Mouse (Mus musculus): ENCODE results near the gene Rrm1. TPM values are rescaled to one million over a fixed set of nuclear protein-coding genes. Genes with fewer than 3 reads are reported as not detected.

The Rrm1 gene
- polyA plus RNA-seq, 1 experiment from 2014 or later, result 162 TPM

DNA sequence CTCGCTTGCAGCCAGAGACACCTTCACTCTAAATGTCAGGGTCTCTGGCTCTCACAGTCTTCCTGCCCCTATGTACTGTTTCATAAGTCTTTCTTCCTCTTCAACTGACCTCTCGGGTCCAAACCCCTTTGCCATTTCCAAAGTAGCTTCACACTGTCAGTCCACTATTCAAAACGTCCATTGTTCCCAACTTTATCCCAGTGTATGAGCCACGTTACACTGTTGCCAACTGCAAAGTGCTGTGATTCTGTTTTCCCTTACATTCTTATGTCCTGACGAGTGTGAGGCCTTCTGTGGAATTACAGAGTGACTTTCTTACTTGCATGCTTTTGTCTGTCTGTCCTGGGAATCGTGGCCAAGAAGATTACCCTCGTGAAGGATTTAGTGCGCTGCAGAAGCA lies 26.1 kb downstream of the Rrm1 start:
- no peaks in the 10 kb centered on the region for H3K9me3 ChIP-seq (ENCODE audit: control insufficient read depth, low read length)
- H3K36me3 ChIP-seq (ENCODE audit: control insufficient read depth, insufficient read depth, low read length), result peaks cover 47% of the 10 kb centered on the region
- WGBS, result 88% methylated on average over 8 of the region's 8 CpGs
- H3K4me1 ChIP-seq (replicated peaks; ENCODE audit: control insufficient read depth, insufficient read depth, low read length), result no peaks in the 10 kb centered on the region
- H3K9ac ChIP-seq (ENCODE audit: low read length), result no peak overlapping the region
- H3K27ac ChIP-seq (ENCODE audit: low read length), result no peak overlapping the region
- H3K4me2 ChIP-seq (ENCODE audit: low read depth, low read length), result no peak overlapping the region
- H3K4me3 ChIP-seq (ENCODE audit: low read length), result no peak overlapping the region
- H3K27me3 ChIP-seq (ENCODE audit: control insufficient read depth, insufficient read depth, low read depth, low read length), result no peaks in the 10 kb centered on the region
- no peak for ATAC-seq (ENCODE audit: low read depth)

DNA sequence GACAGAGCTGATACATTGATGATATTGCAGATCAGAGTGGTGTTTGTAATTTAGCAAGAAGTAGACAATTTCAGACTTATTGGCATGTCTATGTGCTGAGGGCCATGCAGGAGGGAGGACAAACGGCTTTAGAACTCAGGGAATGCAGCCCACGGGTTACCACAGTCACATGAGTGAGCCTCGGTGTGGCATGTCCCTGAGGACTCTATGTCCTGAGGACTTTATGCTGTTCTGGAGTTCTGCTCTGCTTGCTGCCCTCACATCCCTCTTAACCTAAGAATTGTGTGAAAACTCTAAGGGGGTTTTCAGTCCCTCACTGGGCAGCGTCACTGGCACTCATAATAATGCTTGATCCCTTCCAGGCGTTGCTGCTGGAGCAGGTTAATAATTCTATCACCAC lies 31.2 kb downstream of the Rrm1 start:
- Histone ChIP-seq H3K4me3 (ENCODE audit: low read length) (no peak overlapping the region), H3K9me3 (ENCODE audit: control insufficient read depth, low read length) (no peaks in the 10 kb centered on the region), H3K4me2 (ENCODE audit: low read depth, low read length) (no peak overlapping the region), H3K27ac (ENCODE audit: low read length) (no peak overlapping the region), H3K4me1 (replicated peaks; ENCODE audit: control insufficient read depth, insufficient read depth, low read length) (no peaks in the 10 kb centered on the region), H3K9ac (ENCODE audit: low read length) (no peak overlapping the region), H3K27me3 (ENCODE audit: control insufficient read depth, insufficient read depth, low read depth, low read length) (no peaks in the 10 kb centered on the region), H3K36me3 (ENCODE audit: control insufficient read depth, insufficient read depth, low read length) (peaks cover 12% of the 10 kb centered on the region)
- no peak for ATAC-seq (ENCODE audit: low read depth)
- WGBS, result 47% methylated on average over 5 of the region's 5 CpGs

DNA sequence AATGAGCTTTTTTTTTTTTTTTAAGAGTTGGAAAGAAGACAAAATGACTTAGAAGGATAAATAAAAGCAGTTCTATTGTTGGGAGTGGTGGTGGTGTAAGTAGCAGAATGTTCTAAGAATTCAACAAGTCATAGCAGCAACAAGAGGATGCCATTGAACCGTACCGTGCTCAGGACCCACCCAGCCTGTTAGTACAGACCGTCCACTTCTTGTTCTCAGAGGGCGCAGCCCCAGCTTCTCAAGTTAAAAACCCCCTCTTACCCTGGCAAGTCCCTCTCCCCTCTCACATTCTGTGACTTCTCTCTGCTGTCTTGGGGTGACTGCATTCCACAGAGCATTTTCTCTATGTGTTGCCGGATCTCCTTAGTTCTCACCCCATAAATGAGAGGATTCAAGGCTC lies 35.1 kb downstream of the Rrm1 start:
- H3K9ac ChIP-seq (ENCODE audit: low read length), result no peak overlapping the region
- no peaks in the 10 kb centered on the region for H3K27me3 ChIP-seq (ENCODE audit: control insufficient read depth, insufficient read depth, low read depth, low read length)
- no peaks in the 10 kb centered on the region for H3K36me3 ChIP-seq (ENCODE audit: control insufficient read depth, insufficient read depth, low read length)
- H3K27ac ChIP-seq (ENCODE audit: low read length), result no peak overlapping the region
- no peak overlapping the region for H3K4me3 ChIP-seq (ENCODE audit: low read length)
- no peaks in the 10 kb centered on the region for H3K9me3 ChIP-seq (ENCODE audit: control insufficient read depth, low read length)
- WGBS, result 86% methylated on average over 5 of the region's 5 CpGs
- no peak overlapping the region for H3K4me2 ChIP-seq (ENCODE audit: low read depth, low read length)
- H3K4me1 ChIP-seq (replicated peaks; ENCODE audit: control insufficient read depth, insufficient read depth, low read length), result peaks cover 20% of the 10 kb centered on the region
- ATAC-seq (ENCODE audit: low read depth), result no peak

DNA sequence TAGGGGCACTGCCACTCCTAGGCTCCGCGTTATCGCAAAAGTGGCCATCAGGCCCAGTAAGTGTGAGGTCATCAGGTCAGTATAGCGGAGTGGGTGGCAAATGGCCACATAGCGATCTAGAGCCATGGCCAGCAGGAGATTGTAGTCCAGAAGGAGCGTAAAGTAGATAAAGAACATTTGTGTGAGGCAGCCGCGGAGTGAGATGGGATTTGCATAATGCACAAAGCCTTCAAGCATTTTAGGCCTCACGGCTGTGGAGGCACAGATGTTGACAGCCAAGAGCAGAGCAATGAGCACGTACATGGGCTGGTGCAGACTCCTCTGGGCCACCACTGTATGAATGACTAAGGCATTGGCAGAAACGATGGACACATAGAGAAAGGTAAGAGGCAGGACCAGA lies 35.9 kb downstream of the Rrm1 start:
- H3K27me3 ChIP-seq (ENCODE audit: control insufficient read depth, insufficient read depth, low read depth, low read length), result no peaks in the 10 kb centered on the region
- peaks cover 20% of the 10 kb centered on the region for H3K4me1 ChIP-seq (replicated peaks; ENCODE audit: control insufficient read depth, insufficient read depth, low read length)
- no peak overlapping the region for H3K9ac ChIP-seq (ENCODE audit: low read length)
- no peaks in the 10 kb centered on the region for H3K36me3 ChIP-seq (ENCODE audit: control insufficient read depth, insufficient read depth, low read length)
- H3K27ac ChIP-seq (ENCODE audit: low read length), result no peak overlapping the region
- no peak for ATAC-seq (ENCODE audit: low read depth)
- no peak overlapping the region for H3K4me3 ChIP-seq (ENCODE audit: low read length)
- H3K4me2 ChIP-seq (ENCODE audit: low read depth, low read length), result no peak overlapping the region
- 84% methylated on average over 11 of the region's 11 CpGs for WGBS
- H3K9me3 ChIP-seq (ENCODE audit: control insufficient read depth, low read length), result no peaks in the 10 kb centered on the region

DNA sequence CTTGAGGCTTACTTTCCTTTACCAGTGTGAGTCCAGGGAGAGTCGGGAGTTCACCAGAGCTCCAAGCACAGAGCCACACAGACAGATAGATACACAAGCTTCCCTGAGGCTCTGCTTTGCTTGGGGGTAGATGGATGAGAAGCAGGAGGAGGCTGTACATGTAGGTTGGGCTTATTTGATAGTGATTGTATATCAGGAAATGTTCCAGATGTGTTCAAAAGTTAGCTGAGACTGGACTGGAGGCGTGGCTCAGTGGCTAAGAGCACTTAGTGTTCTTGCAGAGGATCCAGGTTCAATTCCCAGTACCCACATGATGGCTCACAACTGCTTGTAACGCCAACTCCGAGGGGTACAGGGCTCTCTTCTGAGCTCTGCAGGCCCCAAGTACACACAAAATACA lies 36.9 kb downstream of the Rrm1 start:
- Histone ChIP-seq H3K4me1 (replicated peaks; ENCODE audit: control insufficient read depth, insufficient read depth, low read length) (peaks cover 20% of the 10 kb centered on the region), H3K9ac (ENCODE audit: low read length) (no peak overlapping the region), H3K9me3 (ENCODE audit: control insufficient read depth, low read length) (no peaks in the 10 kb centered on the region), H3K36me3 (ENCODE audit: control insufficient read depth, insufficient read depth, low read length) (no peaks in the 10 kb centered on the region), H3K27ac (ENCODE audit: low read length) (no peak overlapping the region), H3K4me2 (ENCODE audit: low read depth, low read length) (no peak overlapping the region), H3K27me3 (ENCODE audit: control insufficient read depth, insufficient read depth, low read depth, low read length) (no peaks in the 10 kb centered on the region), H3K4me3 (ENCODE audit: low read length) (no peak overlapping the region)
- 74% methylated on average over 4 of the region's 4 CpGs for WGBS
- ATAC-seq (ENCODE audit: low read depth), result no peak

DNA sequence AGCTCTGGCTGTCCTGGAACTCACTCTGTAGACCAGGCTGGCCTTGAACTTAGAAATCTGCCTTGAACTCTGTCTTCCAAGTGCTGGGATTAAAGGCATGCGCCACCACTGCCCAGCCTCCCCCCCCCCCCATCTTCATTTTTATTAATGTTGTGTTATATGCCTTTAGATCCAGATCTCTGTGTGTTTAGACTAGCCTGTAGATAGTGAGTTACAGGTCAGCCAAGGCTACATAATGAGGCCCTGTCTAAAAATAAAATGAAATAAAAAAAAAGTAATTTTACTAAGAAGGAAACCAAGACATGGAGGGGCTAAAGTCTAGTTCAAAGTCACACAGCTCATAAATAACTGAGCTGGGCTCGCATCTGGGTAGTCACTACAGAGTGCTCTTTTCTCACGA lies 37.4 kb downstream of the Rrm1 start:
- Histone ChIP-seq H3K27ac (ENCODE audit: low read length) (no peak overlapping the region), H3K4me2 (ENCODE audit: low read depth, low read length) (no peak overlapping the region), H3K4me1 (replicated peaks; ENCODE audit: control insufficient read depth, insufficient read depth, low read length) (peaks cover 20% of the 10 kb centered on the region), H3K9me3 (ENCODE audit: control insufficient read depth, low read length) (no peaks in the 10 kb centered on the region), H3K9ac (ENCODE audit: low read length) (no peak overlapping the region), H3K36me3 (ENCODE audit: control insufficient read depth, insufficient read depth, low read length) (no peaks in the 10 kb centered on the region), H3K4me3 (ENCODE audit: low read length) (no peak overlapping the region), H3K27me3 (ENCODE audit: control insufficient read depth, insufficient read depth, low read depth, low read length) (no peaks in the 10 kb centered on the region)
- WGBS, result 46% methylated on average over 3 of the region's 3 CpGs
- ATAC-seq (ENCODE audit: low read depth), result peak; percentile 68

DNA sequence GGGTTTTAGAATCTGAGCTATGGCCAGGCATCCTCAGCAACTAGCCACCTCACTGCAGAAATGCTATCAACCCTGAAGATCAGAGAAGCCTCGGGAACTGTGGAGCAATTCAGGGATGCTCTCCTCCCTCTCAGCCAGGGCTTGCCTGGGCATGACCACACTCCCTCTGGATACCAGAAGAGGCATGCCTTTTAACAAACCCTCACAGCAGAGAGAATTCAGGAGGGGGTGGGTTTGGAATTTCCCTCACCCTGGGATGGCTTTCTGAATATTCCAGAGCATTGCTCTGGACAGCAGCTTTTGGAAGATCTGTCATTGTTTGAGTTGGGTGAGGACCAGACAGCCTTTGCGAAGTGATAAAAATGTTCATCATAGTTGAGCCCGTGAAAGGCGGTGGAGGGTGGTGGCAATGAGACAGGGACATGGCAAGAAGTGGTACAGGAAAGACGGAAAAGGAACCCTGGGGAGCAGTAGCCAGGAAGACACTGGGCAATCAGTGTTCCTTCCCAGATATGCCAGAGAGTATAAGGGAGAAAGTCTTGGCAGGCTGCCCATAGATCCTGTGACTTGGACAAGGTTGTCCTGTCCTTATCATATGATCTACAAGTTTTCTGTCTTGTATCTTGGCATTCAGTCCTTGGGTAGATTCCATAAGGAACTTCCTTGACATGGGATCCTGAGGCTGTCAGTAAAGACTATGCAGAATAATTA lies 38.0 kb downstream of the Rrm1 start:
- Histone ChIP-seq H3K9ac (ENCODE audit: low read length) (no peak overlapping the region), H3K4me3 (ENCODE audit: low read length) (no peak overlapping the region), H3K4me2 (ENCODE audit: low read depth, low read length) (no peak overlapping the region), H3K36me3 (ENCODE audit: control insufficient read depth, insufficient read depth, low read length) (no peaks in the 10 kb centered on the region), H3K4me1 (replicated peaks; ENCODE audit: control insufficient read depth, insufficient read depth, low read length) (peaks cover 20% of the 10 kb centered on the region), H3K9me3 (ENCODE audit: control insufficient read depth, low read length) (no peaks in the 10 kb centered on the region), H3K27ac (ENCODE audit: low read length) (peak overlapping the region; percentile 20; the same call in 1 of the 2 replicates), H3K27me3 (ENCODE audit: control insufficient read depth, insufficient read depth, low read depth, low read length) (no peaks in the 10 kb centered on the region)
- WGBS, result 36% methylated on average over 5 of the region's 5 CpGs
- ATAC-seq (ENCODE audit: low read depth), result peak; percentile 42

DNA sequence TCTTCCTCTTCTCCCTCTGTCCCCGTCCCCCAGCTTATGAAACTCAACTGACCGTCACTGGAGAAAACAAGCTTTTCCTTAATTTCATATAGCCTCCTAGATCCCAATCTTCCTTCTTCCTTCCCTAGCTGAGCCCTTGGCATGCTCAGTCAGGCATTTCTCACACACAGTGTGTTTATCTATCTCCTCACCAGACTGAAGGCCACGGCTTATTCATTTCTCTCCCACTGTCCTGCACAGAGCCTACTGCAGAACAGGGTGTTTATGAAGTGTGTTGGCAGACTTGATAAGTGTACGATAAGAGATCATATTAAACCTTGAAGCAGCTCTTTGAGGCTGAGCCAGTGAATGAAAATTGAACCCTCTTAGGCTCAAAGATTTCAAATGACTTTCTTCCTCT lies 39.3 kb downstream of the Rrm1 start:
- Histone ChIP-seq H3K4me2 (ENCODE audit: low read depth, low read length) (no peak overlapping the region), H3K4me3 (ENCODE audit: low read length) (no peak overlapping the region), H3K36me3 (ENCODE audit: control insufficient read depth, insufficient read depth, low read length) (no peaks in the 10 kb centered on the region), H3K9me3 (ENCODE audit: control insufficient read depth, low read length) (no peaks in the 10 kb centered on the region), H3K27ac (ENCODE audit: low read length) (peak overlapping the region; percentile 34), H3K9ac (ENCODE audit: low read length) (no peak overlapping the region), H3K4me1 (replicated peaks; ENCODE audit: control insufficient read depth, insufficient read depth, low read length) (peaks cover 20% of the 10 kb centered on the region), H3K27me3 (ENCODE audit: control insufficient read depth, insufficient read depth, low read depth, low read length) (no peaks in the 10 kb centered on the region)
- ATAC-seq (ENCODE audit: low read depth), result peak; percentile 64
- 28% methylated on average over 4 of the region's 4 CpGs for WGBS

DNA sequence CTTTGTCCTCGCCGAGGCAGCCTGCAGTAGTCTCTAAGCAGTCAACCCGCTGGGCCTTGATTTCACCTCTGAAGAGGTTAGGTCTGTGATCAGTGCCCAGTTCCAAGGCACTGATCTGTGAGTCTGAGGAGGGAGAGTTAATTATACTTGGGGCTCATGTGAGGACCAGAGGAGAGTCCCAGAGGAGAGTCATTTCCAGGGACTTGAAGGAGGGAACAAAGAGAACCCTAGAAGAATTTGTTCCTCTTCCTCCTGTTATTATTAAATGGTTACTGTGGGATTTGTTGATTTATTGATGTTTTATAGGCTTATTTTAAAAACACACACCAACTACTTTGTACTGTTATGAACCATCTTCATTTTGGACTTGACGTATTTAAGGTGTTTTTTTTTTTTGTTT lies 40.1 kb downstream of the Rrm1 start, which contains the start of gene Olfr543:
Olfr543 (minus strand) TSS at position 101 of the 400 bp plus-strand sequence.
- H3K27ac ChIP-seq (ENCODE audit: low read length), result peak within 1 kb of the TSS; percentile 34
- H3K36me3 ChIP-seq (ENCODE audit: control insufficient read depth, insufficient read depth, low read length), result no peaks in the 10 kb centered on the region
- no peak within 1 kb of the TSS for H3K4me3 ChIP-seq (ENCODE audit: low read length)
- ATAC-seq (ENCODE audit: low read depth), result no peak
- no peak within 1 kb of the TSS for H3K9ac ChIP-seq (ENCODE audit: low read length)
- WGBS, result 87% methylated on average over 4 of the region's 4 CpGs
- H3K27me3 ChIP-seq (ENCODE audit: control insufficient read depth, insufficient read depth, low read depth, low read length), result no peaks in the 10 kb centered on the region
- no peaks in the 10 kb centered on the region for H3K9me3 ChIP-seq (ENCODE audit: control insufficient read depth, low read length)
- no peak within 1 kb of the TSS for H3K4me2 ChIP-seq (ENCODE audit: low read depth, low read length)
- H3K4me1 ChIP-seq (replicated peaks; ENCODE audit: control insufficient read depth, insufficient read depth, low read length), result peaks cover 20% of the 10 kb centered on the region

DNA sequence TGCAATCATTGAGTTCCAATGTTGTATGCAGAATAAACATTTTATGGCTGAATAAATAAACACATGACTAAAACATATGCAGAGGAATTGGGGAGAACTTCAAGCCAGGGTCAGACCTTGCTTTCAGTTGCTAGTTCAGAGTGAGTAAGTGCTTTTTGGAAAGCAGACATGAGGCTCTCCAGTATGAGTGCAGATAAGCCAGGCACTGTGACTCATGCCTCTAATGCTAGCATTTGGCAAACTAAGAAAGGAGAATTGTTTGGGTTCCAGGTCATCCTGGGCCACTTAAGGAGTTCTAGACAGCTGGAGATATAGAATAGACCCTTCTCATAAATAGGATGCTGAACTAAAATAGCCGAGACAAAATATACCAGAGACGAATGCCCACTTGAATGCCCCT lies 42.2 kb downstream of the Rrm1 start:
- no peak overlapping the region for H3K9ac ChIP-seq (ENCODE audit: low read length)
- 66% methylated on average over 2 of the region's 2 CpGs for WGBS
- H3K4me1 ChIP-seq (replicated peaks; ENCODE audit: control insufficient read depth, insufficient read depth, low read length), result peaks cover 20% of the 10 kb centered on the region
- H3K36me3 ChIP-seq (ENCODE audit: control insufficient read depth, insufficient read depth, low read length), result no peaks in the 10 kb centered on the region
- H3K9me3 ChIP-seq (ENCODE audit: control insufficient read depth, low read length), result no peaks in the 10 kb centered on the region
- no peak overlapping the region for H3K27ac ChIP-seq (ENCODE audit: low read length)
- no peak for ATAC-seq (ENCODE audit: low read depth)
- H3K27me3 ChIP-seq (ENCODE audit: control insufficient read depth, insufficient read depth, low read depth, low read length), result no peaks in the 10 kb centered on the region
- H3K4me3 ChIP-seq (ENCODE audit: low read length), result no peak overlapping the region
- H3K4me2 ChIP-seq (ENCODE audit: low read depth, low read length), result no peak overlapping the region

Measured in lung, embryonic 16.5 days (tissue).